Mouse (Mus musculus) ovary, postnatal 36 days (tissue): ENCODE measurements around the gene Cuedc2.

Source experiments
- DNase-seq: peaks from one replicate; pipeline ENCODE4 v3.0.0; 2022; ENCODE audit warnings: low spot score, mixed read lengths

Gene Cuedc2

GRCm38 (mm10) chr19:46306751-46307289, 31.7 kb downstream of the Cuedc2 start:
- no peak for DNase-seq

GRCm38 (mm10) chr19:46306268-46306610, 32.3 kb downstream of the Cuedc2 start:
- DNase-seq, result no peak

DNA sequence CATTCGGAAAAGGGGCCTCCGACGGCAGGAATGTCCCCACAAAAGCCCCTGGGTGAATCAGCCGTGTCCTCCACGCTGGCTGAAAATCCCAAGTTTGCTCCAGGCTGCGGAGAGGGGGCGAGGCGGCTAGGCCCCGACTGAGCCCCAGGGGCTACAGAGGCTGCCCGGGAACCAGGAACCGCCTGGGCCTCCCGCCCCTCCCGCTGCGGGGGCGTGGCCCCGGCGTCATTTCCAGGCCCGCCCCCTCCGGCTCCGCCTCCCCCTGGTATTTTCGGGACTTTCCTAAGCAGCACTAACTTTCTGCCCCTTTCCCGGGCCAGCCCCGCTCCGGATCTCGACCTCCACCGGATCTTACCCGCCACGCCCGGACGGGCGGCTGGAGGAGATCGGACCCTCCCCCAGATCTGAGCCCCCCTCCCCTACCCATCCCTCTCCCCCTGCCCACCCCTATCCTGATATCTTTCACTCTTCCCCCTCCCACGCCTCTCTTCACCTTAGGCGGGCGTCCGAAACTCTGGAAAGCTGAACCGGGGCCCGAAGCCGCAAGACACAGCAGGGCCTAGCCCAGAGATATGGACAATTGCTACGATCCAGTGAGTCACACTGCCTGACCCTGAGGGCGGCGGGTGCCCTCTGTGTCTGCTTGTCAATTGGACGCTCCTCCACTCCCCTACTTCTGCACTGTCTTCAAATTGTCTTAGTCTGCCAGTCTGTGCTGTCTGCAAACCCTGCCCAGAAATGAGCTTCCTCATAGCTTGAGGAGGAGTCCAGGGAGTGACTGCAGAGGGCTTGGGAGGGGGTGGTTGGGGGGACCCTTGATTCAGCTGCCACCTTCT, 32.9 kb downstream of the Cuedc2 start:
- DNase-seq, result peak; percentile 89

DNA sequence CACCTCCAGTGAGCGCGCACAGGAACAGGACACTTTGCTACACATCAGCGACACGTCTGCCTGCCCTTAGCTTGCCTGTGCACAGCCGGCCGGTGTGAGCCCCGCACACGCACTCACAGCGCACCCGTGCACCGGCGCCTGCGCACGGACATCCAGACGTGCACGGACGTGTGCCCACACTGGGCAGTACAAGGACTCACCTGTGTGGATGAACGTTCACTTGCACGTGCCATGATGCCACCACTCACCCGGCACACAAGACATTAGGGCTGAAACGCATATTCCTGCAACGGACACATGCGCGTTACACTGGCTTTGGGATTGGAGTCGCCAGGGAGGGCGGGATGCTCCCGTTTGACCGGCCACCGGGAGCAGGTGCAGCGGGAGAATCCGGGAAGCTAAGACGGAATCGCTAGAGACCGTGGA, 33.6 kb downstream of the Cuedc2 start:
- no peak for DNase-seq

DNA sequence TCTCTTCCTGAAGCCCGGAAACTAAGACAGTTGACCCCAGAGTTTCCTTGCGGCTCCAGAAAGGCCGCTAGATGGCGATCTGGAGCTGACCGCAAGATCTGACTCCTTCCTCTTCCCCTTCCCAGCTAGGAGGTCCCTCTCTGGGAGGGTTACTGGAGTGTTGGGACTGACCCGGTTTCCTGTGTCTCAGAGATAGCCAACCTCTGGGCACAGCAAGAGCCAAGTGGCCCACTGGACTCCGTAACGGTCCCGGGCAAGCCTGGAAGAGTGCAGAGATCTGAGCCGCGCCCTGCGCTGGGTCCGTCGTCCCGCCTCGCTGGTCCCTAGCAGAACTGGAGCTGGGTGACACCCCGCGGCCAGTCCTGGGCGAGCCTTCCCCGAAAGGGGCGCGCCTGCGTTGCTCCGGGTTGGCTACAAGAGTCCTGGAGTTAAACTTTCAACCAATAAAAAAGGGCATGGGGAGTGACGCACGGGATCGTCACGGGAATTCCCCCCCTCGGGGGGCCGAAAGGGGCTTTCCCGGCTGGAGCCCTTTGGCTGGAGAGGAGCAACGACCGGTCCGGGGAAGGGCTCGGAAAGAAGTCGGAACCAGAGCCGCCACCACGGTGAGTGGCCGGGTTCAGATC, 34.2 kb downstream of the Cuedc2 start, which contains the start of gene Nfkb2:
Gene Nfkb2, plus strand, starts transcription at position 105 of the 626 bp plus-strand sequence.
- DNase-seq, result peak; percentile 93

DNA sequence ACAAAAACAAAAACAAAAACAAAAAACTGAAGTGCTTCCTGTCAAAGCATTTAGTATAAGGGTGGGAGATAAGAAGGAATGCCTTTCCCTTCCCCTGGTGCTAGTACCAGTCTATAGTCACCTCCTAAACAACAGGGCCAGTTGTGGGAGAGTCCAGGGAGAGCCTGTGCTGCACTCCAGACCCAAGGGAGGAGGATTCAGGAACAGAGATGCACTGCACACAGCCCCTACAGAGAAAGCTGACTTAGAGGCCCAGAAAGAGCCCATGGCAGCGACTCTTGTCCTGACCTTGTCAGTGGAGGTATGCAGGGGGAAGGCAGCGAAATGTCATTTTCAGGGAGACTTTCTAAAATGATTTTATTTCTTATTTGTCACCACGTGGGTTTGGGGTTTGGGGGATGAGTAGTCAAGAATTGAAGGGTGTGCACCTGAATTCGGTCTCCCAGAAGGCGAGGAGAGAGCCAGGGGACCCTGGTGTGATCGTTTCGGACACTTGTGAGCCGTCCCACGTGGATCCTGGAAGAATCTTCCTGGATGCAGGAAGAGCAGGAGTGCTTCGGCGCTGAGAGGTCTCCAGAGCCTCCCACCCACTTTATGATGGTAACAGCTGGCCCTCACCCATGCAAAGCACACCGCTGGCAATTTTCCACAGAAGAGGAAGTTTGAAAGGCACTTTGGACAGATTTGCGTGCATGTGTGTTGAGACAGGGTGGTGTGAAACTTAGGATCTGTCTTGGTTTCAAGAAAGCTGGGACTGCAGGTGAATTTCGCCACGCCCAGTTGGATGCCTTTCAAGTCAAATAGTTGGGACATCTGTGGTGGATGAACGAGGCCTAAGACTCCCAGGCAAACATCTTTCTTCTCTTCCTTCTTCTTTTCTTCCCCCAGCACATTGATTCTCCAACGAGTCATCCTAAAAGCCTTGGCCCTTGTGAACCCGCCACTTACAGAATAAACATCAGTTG, 35.0 kb downstream of the Cuedc2 start:
- DNase-seq, result no peak

DNA sequence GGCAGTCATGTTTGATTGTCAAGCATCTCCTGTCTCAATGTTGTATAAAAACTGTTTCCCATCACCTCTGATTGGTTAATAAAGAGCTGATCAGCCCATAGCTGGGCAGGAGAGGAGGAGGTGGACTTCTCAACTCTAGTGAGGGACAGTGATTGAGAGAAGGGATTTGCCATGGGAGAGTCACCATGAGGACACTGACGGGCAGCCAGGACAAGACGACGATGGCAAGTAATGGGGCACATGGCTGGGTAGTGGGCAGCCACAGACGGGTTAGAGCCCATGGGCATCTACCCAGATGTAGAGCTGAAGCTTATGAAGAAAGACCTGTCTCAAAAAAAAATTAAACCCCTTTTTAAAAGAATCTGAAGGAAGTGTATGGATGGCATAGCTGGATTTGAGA, 36.0 kb downstream of the Cuedc2 start:
- DNase-seq, result no peak

DNA sequence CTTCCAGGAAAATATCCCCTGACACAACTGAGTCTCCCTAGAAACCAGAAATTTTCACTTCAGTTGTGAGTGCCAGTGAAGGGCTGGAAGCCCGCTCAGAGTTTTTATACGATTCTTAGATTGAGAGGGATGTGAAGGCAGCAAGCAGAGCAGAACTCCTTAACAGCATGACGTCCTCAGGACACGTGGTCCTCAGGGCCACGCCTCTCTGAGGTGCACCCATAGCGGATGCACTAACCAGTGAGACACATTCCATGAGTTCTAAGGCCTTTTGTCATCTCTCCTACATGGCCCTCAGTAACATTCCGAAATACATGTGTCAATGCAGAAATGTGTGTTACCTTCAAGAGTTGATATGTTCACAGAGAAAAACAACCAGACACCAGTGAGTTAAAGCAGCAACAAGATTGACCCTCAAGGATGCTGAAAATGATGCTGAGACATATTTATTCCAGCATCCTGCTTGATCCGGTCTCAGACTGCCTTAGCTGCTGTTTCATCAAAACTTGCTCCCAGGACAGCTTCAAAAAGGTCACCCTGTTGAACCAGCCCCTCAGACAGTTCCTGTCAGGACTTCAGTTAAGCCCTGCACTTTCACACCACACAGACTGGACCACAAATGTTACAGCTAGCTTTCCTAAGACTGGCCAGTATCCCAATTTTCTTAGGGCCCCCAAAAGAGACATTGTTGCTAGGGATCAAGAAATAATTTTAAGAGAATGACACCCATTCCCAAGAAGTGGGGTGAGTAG, 38.0 kb downstream of the Cuedc2 start:
- no peak for DNase-seq

- DNase-seq, result no peak
Observed at GRCm38 (mm10) chr19:46296938-46297337, 41.6 kb downstream of the Cuedc2 start.

DNA sequence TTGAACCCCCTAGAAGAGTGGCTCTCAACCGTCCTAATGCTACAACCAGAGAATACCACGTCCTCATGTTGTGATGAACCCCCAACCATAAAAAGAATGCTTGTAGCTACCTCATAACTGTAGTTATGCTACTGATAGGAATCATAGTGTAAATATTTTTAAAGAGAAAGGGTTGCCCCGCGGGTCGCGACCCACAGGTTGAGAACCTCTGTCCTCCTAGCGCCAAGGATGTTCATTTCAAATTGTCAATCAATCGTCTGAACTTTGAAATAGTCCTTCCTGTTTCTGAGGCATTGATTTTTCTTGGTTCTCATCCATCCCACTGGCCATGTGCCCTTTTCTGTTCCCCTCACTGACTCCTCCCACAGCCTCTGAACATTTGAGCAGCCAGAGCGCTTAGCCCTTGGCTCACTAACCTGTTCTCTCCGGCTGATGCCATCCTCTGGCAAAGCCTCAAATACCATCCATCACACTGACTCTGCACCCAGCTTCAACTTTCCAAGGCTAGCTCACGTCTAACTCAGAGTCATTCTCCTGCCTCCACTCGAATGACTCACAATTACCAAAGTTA, 47.9 kb downstream of the Cuedc2 start:
- no peak for DNase-seq

- DNase-seq, result no peak
Observed at GRCm38 (mm10) chr19:46287566-46287965, 50.9 kb downstream of the Cuedc2 start.

- no peak for DNase-seq
Observed at GRCm38 (mm10) chr19:46286926-46287325, 51.6 kb downstream of the Cuedc2 start.

DNA sequence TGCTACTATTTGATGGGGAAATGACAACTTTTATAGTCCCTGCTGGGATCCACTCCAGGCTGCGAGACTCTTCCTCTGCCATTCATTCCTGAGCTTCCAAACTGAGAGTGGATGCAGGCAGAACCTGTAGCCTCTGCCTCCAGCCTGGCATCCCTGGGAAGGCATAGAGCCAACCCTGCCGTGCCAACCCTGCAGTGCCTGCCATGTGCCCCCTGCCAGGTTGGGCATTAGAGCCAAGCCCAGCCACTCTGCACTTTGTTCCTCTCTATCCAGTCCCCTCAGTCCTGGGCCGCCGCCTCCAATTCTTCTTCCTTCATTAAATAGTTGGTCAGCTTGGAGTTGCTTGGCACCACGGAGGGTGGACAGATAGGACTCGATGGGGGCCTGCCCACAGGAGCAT, 52.5 kb downstream of the Cuedc2 start:
- no peak for DNase-seq

GRCm38 (mm10) chr19:46285631-46286030, 52.9 kb downstream of the Cuedc2 start:
- no peak for DNase-seq

- no peak for DNase-seq
Observed at GRCm38 (mm10) chr19:46284686-46285085, 53.8 kb downstream of the Cuedc2 start.

DNA sequence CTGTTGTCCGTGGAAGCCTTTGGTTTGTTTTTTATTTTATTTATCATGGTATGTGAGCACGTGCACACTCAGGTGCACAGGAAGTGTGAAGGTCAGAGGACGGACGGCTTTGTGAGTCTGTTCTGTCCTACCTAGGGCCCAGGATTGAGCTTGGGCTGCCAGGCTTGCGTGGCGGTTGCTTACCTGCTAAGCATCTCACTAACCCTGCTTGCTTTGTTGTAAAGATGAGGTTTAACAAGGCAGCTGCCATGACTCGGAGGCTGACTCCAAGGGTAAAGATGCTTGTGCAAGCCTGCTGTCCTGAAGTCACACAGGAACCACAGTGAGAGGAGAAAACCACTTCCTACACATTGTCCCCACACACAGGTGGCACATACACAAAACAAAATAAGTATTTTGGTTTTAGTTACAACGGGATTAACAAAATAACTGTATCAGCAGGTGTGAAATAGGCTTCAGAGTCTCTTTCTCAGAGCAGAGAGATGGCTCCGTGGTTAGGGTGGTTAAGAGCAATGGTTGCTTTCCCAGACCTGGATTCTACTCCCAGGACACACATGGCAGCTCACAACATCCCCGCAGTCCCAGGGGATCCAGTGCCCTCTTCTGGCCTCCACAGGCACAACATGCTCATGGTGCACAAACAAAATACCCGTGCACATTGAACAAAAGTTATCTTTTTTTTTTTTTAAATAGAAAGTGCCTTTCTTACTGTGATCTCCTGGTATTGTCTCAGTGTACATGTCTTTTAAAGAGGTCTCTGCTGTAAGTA, 56.2 kb downstream of the Cuedc2 start:
- DNase-seq, result no peak
